Mouse (Mus musculus) thymus, postnatal 4 days (tissue): ENCODE data around the gene Eid3.

Source experiments
- DNase-seq: peaks from one replicate; pipeline ENCODE4 v3.0.0; 2021

Eid3 gene

DNA sequence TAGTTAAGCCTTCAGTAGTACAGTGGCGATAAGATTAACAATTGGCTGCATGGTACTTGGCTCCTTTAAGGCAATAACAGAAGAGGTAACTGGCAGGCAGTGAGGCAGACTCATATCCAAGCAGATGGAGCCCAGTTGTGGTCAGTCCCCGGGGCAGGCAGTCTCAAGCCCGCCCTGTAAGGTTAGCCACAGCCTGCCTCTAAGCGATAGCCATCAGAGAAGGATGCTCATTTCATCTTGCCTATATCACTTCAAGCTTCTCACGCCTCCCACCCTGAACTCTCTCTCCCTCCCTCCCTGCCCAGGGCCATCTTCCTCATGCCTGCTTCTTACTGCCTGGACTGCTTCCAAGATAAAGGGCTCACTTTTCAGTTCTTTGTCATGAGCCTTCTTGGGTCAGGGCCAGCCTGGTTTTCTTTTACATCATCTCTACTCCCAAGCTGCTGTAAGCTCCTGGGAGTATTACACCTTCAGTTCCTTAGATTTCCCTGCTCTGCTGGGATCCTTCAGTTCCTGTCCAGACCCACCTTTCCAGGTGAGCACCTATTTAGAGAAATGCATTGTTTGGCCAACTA, 3.2 kb upstream of the Eid3 start:
- DNase-seq, result no peak

DNA sequence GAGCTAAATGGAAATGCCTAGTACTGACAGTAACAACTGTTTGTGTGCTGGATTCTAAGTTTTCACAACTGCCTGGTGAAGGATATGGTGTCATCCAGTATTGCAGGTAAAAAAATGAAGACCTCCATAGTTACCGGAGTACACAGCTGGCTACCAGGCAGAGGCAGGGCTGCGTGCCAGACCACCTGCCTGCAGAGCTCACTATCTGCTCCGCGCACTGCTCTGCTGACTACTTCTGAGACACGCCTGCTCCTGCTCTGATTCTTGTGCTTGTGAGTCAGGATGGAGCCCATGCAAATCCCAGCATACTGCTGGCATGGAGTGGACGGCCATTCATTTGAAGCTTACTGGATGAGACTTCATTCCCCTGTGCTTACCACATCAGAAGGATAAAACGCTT, 2.6 kb upstream of the Eid3 start:
- peak; percentile 59 for DNase-seq

DNA sequence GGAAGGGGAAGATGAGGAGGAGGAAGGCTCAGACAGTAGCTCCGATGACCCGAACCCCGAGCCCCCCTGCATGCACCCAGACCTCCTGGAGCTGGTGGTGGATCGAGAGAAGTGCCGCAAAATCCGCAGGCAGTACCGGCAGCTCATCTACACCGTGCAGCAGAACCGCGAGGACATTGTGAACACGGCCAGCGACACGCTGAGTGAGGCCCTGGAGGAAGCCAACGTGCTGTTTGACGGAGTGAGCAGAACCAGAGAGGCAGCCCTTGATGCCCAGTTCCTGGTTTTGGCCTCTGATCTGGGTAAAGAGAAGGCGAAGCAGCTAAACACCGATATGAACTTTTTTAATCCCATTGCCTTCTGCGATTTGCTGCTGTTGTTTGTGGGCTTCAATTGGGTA, 406 bp downstream of the Eid3 start:
- DNase-seq, result no peak

DNA sequence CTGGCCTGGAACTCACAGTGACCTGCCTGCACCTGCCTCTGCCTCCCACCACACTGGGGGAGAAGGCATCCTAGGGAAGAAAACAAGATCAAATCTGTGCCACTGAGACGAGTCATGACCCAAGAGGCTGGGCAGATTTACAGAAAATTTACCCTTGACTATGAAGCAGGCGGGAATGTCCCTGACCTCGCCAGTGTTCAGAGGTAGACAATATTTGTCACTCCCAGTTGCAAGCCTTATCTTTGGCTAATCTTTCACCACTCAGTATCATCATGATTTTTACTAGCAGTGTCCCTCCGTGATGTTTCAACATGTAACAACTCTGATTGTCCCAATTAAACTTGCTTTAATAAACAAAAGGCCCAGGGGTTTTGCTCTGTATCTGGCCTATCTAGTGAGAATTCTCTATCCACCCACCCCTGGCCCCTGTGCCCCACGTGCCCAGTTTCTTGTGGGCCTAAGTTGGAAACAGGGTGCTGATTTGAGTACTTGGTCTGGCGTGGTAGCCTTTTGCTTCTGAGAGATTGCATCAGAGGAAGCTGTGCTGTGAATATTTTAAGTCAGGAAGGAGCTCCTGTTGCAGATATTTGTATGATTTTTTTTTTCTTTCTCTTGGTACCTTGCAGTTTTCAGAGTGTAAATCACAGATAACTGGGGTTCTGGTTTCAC, 2.1 kb downstream of the Eid3 start:
- no peak for DNase-seq

DNA sequence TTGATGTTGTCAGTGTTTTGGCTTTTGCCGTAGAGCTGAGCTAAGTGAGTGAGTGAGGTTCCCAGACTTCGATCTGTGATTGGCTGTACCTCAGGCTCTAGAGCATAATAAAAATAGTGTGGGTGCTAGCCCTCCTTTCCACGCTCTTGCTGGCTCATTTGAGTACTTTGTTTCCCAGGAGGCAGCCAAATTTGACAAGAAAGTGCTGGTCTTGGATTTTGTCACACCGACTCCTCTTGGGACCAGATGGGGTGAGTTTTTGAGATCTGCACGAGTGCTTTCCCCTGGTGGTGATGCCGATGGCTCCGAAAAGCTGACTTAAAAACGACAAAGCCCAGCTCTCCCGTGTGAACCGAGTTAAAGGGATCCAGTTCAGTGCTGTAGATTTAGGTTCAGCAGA, 9.0 kb downstream of the Eid3 start:
- no peak for DNase-seq

DNA sequence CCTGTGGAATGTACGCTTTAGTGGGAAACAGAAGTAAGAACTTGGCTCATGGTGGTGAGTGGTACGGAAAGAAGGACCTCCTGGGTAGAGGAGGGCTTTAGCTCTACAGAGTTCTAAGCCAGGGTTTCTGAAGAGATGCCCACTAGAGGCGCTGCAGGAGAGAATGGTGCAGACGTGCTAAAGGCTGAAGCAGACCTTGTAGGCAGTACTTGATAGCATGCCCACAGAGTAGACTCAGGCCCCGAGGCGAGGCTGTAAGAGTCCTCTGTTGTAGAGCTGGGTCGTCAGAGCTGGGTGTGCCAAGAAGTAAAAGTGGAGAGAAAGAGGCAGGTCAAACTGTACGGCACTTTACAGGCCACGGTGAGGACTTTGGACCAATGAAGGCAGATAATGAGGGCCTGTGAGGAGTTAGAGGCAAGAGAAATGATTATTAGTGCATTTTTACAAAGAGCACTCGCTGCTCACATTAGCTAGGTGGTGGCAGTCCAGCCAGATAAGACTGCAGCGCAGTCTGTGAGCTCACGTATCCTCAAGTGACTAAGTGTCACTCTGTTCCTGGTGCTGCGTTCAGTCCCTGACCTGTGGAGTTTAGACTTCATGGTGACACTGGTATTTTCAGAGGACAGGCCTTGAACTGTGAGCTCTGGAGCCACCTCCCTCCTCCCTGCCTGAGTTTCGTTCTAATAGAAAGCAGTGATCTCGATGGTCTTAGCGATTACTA, 9.8 kb downstream of the Eid3 start:
- peak; percentile 77 for DNase-seq

DNA sequence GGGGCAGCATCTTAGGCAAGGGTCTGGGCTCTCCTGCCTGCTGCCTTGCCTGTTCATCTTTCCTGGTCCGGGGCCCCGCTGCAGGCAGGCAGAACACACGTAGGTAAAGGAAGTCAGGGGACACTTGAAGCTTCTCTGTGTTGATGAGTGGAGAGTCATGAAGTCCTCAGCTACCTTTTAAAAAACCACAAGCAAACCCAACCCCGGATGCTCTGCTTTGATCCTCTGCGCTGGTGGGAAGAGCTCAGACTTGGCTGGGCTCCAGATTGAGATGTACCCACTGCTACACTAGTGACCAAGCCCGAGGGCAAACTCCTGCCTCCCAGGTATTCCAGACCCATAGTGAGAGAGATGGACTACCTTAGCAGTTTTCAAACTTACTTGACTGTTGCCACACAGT, 20.9 kb downstream of the Eid3 start:
- no peak for DNase-seq

DNA sequence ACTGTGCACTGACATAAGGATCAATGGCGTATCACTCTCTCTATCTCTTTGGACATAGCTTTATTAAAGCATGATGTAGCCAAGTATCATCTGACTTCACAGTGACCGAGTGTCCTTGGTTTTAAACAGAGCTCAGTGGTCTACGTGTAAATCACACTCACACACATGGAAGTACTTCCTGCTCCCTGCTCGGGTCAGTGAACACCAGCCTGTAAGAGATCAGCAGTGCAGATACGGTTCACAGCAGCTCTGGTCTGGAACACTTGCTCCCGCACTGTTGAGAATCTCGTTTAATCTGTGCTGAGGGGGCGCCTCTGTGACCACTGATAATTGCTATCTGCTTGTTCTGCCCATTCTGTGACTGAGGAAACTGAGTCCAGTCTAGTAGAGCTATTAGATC, 22.1 kb downstream of the Eid3 start:
- no peak for DNase-seq

DNA sequence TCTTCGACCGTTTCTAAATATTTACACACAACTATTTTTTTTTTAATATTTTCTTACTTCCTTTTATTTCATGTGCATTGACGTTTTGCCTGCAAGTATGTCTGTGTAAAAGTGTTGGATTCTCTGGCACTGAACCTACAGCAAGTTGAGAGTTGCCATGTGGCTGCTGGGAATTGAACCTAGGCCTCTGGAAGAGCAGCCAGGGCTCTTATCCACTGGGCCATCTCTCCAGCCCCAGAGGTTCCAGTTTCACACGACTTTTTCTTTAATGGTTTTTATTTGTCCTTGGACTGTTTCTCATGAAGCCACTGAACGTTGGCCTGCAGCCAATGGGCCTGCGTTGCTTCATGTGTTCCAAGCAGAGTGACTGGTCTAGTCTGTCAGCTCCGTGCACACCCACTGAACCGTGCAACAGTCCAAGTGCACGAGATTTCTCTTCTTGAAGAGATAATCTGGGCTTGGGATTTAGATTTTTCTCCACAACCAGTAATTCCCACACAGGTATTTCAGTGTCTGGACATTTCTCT, 23.1 kb downstream of the Eid3 start:
- DNase-seq, result no peak

DNA sequence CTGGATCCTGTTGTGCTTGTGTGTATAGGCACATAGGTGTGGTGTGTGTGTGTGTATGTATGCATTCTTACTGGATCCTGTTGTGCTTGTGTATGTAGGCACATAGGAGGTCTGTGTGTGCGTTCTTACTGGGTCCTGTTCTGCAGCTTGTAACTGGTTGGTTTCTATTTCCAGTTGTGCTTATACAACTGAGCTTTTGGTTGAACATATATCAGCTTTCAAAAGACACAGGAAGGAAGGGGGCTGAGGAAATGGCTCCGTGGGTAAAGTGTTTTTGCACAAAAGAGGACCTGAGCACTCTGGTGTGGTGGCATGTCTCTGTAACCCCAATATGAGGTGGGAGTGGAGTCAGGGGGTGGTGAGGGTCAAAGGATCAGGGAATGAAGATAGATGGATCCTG, 24.5 kb downstream of the Eid3 start:
- DNase-seq, result no peak

DNA sequence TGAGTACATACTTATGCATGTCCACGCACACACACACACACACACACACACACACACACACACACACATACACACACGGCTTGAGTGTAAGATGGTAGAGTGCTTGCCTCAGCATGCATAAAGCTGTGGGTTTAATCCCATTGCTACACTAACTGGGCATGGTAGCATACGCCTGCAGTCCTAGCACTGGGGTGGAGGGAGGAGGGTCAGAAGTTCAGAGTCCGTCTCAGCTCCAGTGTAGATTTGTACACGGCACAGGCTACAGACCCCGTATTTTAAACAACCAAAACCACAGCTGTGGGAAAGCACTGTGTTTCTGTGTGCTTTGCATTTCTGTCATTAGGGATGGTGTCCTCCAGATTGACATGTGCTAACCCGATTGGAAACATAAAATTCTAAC, 25.0 kb downstream of the Eid3 start:
- no peak for DNase-seq

DNA sequence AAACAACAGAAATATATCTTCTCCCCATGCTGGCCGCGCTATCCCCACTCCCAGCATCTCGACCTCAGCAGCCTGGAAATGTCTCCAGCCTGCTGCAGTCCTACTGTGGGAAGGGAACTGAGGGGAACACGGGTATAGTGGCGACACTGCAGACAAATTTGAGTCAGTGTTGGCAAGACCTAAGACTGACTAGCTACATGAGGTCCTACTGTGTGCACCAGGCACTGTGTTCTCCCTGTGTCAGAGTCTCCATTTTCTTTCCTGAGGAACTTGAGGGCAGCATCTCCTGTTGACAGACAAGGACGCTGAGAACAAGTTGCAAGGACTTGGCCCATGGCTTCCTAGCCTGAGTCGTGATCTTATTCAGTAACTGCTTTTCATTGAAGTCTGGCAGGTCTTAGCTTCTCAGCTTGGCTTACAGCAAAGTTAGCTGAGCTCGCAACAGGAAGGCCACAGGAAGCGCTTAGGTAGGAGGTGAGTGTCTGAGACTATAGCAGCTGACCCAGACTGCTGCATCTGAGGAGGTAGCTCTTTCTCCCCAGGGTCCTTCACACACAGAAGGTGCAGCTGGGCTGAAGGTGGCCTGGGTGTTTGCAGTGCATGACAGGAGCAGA, 26.1 kb downstream of the Eid3 start:
- no peak for DNase-seq

DNA sequence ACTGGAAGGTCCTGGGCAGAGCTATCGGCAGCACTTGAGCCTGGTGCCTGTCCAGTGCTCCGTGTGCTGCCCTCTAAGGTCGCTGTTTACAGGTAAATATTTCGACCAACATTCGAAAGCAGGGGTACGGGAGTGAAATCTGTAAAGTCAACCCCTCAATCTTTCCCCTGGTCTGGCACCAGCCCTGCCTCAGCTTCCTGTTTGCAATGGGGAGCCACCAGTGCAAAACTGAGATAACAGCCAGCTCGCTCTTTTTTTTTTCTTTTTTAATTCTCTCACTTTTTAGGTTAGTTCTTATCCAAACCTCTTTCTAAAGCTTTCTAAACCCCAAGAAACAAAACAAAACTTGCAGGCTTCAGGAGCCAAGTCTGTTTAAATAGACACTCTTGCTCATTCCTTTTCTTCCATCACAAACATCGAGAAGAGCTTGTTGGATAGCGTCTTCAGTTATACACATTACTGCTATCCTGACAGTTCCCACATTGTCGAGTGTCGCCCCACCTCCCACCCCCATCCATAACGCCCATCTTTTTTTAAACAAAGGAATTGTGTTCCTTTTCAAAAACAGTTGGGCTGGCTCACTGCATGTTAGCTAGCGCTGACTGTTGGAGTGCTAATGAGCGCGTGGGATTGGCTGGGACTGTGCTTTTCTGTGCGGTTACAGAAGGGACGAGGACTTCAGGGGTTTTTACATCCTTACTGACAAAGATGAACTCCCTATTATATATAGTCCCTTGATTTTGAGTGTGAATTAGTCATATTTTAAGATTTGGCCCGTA, 27.6 kb downstream of the Eid3 start:
- DNase-seq, result no peak

DNA sequence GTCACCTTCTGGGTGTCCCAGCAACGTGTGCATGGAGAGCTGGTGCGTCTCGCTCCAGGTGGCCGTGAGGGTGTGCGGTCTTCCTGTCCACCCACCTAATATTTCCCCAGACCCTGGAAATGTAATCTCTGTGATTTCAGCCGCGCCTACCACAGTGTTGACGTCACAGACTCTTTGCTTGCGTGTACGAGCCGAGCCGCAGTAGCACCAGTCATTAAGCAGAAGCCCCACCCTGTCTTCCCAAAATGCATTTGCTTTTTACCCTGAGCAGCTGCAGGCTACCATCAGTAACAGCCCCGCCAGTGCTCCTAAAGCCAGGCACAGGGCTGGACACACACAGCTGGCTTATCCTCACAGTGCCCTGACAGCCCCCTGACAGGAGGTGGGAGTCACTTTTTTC, 31.5 kb downstream of the Eid3 start:
- no peak for DNase-seq

DNA sequence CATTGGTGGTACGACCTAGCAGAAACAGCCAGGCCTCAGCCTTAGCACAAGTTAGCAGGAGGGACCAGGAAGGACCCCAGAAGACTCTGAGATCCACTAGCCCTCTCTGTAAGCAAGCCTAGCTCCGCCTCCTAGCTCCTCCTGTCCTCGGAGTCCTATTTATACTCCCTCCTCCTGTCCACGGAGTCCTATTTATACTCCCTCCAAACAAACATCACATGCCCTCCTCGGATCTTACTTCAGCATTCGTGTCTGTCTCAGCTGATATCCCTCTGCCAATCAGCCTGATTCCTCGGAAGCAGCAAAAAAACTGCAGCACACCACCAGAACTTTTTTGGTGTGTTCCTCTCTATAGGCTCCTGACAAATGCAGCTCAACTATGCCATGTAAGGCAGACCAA, 32.5 kb downstream of the Eid3 start:
- no peak for DNase-seq

DNA sequence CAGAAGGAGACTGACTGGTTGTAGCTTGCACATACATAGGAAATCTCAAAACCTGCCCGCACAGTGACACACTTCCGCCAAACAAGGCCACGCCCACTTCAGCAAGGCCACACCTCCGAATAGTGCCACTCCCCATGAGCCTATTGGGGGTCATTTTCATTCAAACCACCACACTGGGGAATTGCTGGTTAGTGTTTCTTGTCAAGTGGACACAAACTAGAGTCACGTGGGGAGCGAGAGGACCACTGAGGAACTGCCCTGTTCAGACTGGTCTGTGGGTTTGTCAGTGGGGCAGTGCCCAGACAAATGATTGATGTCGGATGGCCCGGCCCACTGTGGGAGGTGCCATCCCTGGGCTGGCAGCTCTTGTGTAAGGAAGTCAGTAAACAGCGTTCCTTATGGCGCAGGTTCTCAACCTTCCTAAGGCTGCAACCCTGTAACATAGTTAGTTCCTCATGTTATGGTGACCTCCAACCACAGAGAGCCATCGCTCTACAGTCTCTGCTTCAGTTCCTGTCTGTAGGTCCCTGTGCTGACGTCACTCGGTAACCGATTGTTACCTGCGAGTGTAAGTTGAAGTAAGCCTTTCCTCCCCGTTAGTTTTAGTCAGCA, 33.5 kb downstream of the Eid3 start:
- peak; percentile 43 for DNase-seq

DNA sequence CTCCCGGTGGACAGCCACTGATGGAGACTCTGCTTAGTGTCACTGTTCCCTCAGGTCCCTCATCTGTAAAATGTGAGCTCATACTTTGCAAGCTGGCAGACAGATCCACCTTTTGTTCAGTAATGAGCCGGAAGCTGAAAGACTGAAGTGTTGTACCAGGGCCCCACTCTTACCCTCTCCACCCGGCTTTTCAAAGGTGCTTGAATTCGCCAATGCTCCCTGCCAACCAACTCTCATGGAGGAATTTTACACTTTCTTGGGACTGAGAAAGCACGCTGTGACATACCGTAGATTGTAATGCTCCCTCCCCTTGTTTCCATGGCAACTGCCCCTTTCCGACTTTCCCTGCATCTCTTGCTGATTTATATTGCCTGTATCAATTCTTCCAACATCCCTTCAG, 34.1 kb downstream of the Eid3 start:
- no peak for DNase-seq

DNA sequence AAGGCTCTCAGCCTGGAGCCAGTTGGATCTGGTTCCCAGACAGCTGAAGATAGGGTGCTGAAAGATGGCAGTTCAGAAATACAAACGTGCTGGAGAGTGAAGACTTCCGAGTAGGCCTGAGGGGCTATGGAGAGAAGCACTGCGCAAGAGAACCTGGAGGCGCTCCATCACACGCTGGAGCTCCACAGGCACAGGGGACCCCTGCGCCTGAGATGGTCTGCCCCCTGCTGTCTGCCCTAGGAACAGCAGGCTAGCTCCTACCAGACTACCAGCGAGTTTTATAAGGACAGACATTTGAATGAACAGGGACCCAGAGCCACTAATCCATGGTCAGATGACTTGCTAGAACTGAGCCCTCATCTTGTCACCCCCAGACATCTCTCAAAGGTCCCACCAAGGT, 35.0 kb downstream of the Eid3 start:
- DNase-seq, result peak; percentile 96

DNA sequence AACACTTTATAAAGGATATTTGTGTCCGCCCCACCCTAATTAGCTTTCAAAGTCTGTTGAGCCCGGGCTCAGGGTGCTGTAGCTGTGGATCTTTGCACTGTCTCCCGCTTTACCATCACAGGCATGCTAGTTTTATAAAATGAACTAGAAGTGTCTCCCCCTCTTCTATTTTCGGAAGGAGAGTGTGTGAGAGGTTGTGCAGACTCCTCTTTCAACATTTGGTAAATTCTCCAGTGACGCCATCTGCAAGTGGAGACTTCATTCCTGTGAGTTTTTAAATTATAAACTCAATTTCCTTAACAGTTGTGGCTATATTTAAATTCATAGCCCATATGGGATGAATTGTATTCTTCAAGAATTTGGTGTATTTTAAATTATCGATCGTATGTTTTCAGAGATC, 42.1 kb downstream of the Eid3 start:
- no peak for DNase-seq

DNA sequence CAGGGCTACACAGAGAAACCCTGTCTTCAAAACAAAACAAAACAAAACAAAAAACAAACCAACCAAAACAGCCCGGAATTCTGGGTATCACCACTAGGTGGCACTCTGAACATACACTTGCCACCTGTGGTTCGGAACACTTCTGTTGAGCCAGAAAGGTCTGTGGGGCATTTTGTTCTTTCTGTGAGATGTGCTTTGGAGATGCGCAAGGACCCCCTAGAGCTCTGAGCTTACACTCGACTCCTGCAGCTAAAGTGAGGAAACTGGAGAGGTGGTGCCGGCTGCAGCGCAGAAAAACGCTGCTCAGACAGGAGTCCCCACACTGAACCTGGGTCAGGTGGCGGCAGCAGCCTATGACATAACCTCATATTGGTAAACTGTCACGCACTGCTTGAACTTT, 43.0 kb downstream of the Eid3 start:
- DNase-seq, result peak; percentile 82

DNA sequence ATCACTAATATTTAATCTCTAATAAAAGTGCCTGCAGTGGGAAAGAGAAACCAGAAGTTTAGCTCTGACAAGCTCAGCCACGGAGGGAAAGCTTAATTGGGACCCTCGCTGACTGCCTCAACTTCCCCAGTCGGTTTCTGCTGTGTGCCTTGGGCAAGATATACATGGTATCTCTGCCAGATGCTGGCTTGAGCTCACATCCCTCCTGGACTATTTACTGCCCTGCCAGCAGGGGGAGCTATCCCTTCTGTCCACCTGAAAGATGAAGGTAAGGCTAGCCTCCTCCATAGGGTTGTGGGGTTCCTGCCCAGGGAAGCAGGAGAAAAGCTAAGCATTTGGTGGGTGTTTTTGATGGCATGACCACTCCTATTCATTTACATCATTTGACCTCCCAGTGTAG, 43.8 kb downstream of the Eid3 start:
- peak; percentile 68 for DNase-seq

DNA sequence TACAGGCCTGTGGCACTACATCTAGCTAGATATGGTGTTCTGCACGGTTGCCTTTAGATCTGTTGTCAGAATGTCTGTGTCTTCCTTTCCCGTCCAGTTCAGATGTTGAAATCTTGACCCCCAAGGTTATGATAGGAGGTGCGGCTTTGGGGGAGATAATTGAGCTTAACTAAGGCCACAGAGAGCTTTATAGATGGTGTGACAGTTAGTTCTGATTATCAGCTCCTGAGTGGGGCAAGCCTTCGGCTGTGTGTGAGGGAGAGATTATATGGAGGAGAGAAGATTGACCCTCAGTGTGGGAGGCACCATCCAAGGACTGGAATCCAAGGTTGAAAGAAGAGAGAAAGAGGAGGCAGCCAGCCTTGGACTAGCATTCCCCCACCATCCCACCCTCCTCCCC, 46.8 kb downstream of the Eid3 start:
- no peak for DNase-seq

DNA sequence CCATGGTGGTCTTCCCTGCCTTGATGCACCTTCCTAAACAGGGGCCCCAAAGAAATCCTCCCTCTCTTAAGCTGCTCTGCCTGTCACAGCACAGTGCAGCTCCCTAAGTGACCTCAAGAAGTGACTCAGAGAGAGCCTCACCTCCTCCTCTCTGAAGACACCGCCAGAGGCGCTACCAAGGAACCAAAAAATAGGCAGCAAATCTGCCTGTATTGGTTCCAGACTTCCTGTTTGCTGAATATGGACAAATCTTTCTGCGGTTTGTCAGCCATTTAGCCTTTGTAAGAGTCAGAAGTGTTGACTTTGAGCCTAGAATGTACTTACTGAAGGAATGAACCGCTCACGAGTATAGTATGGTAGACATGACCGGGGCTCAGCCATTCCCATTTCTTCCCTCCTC, 47.3 kb downstream of the Eid3 start:
- no peak for DNase-seq
